Mouse (Mus musculus) thymus, adult 2 months (tissue): ENCODE data around the gene Heg1.

Experiments
- CTCF ChIP-seq: fragments of 200-500 bp; IDR thresholded peaks from 2 replicates; pipeline ENCODE4 v1.5.1; 2012; ENCODE audit warnings: mild to moderate bottlenecking, control low read depth, low read length, moderate library complexity, borderline replicate concordance; ENCODE audit not compliant: control insufficient read depth, poor library complexity, insufficient read depth; ENCODE audit errors: extremely low read depth
- POLR2A ChIP-seq: fragments of 200-500 bp; IDR thresholded peaks from 2 replicates; pipeline ENCODE4 v1.6.1; 2012; ENCODE audit warnings: mild to moderate bottlenecking, low read length, control low read depth, moderate library complexity; ENCODE audit not compliant: control insufficient read depth, poor library complexity, insufficient read depth; ENCODE audit errors: extremely low read depth

GRCm38 (mm10) chr16:33732846-33733580 is 48.8 kb downstream of the Heg1 start:
- TF ChIP-seq CTCF (no peak), POLR2A (no peak)
